Mouse (Mus musculus): Measurements from ENCODE around the gene Rcor1. TPM values are rescaled to one million over a fixed set of nuclear protein-coding genes. Genes with fewer than 3 reads are reported as not detected.

Gene Rcor1
- polyA plus RNA-seq, 1 experiment from 2014 or later, result 8.0 TPM

DNA sequence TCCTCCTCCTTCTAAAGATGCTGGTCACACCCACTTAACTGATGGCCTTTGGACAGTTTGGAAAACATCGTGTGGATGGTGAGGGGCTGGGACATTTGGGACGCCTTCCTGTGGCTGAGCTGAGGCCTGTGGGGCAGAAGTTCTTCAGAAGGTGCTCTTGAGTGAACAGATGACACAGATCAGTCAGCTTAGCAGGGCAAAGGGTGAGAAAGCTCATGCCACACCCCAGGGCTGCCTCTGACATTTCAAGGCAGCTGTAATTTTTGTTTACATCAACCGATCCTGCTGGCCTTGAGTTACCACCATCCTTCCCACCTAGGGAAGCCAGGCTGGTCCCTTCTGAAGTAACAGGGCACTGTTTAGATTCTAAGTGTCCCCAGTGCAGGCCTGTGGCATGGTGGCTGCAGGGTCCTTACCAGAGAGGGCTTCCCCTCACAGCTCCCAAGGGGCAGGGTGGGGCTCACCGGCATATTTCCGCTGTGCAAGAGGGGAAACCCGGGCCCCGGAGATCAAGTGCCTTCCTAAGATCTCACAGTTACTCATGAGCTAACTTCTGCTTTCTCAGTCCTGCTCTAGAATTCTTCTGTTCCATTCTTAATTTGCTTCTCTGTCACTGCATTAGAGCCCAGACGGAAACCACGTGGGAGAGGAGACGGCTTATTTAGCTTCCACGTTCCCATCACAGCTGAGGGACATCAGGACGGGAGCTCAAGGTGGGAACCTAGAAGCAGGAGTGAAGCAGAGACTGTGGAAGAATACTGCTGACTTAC lies 120.7 kb downstream of the Rcor1 start:
- no peak overlapping the region for H3K4me2 ChIP-seq
- 78% methylated on average over 12 of the region's 12 CpGs for WGBS

DNA sequence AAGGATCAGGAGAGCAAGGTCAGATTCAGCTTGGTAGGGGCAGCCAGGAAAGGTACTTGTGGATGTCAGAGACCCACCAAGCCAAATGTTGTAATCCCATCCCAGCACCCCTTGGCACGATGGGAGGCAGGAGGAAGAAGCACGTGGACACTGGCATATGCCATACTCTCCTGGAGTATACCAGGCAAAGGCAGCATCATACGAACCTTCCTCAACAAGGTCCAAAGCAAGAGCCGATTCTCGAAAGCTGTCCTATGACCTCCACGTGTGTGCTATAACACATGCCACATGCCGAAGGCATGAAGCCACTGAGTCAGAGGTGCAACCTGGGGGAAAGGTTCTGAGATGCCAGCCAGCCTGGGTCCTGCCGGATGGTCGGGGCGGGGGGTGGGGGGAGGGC lies 121.7 kb downstream of the Rcor1 start:
- no peak for ATAC-seq
- no peak overlapping the region for H3K4me2 ChIP-seq
- no peak overlapping the region for H3K4me3 ChIP-seq
- no peaks in the 10 kb centered on the region for H3K36me3 ChIP-seq (ENCODE audit: poor library complexity, severe bottlenecking)
- no peak overlapping the region for H3K9ac ChIP-seq
- no peaks in the 10 kb centered on the region for H3K27me3 ChIP-seq
- H3K9me3 ChIP-seq (replicated peaks), result no peaks in the 10 kb centered on the region
- H3K27ac ChIP-seq, result no peak overlapping the region
- peaks cover 44% of the 10 kb centered on the region for H3K4me1 ChIP-seq
- WGBS, result 92% methylated on average over 10 of the region's 10 CpGs

More for the DNA sequence above, 120.7 kb downstream of the Rcor1 start:
- Histone ChIP-seq H3K27ac (no peak overlapping the region), H3K4me3 (no peak overlapping the region), H3K9me3 (replicated peaks) (no peaks in the 10 kb centered on the region), H3K9ac (no peak overlapping the region), H3K36me3 (ENCODE audit: poor library complexity, severe bottlenecking) (no peaks in the 10 kb centered on the region), H3K27me3 (no peaks in the 10 kb centered on the region), H3K4me1 (peaks cover 34% of the 10 kb centered on the region)
- ATAC-seq, result no peak

DNA sequence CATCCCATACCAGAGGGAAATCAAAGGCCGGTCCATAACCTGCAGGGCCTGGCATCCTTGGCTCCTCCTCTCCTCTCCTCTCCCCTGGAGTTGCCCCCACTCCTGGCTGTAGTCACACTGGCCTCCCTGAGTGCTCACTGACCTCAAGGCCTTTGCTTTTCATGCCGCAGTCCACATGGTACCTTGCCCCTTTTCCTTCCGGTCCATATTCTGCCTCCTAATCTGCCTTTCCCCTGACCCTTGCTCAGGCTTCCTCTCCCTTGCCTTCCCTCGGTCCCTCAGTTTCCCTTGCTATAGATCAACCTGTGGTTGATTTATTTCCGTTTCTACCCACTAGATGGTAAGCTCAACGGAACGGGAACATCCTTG lies 122.8 kb downstream of the Rcor1 start:
- H3K9me3 ChIP-seq (replicated peaks), result no peaks in the 10 kb centered on the region
- no peaks in the 10 kb centered on the region for H3K27me3 ChIP-seq
- peak overlapping the region; percentile 92 for H3K27ac ChIP-seq
- H3K9ac ChIP-seq, result peak overlapping the region; percentile 54
- peak overlapping the region; percentile 53 for H3K4me2 ChIP-seq
- H3K36me3 ChIP-seq (ENCODE audit: poor library complexity, severe bottlenecking), result no peaks in the 10 kb centered on the region
- no peak for ATAC-seq
- peaks cover 44% of the 10 kb centered on the region for H3K4me1 ChIP-seq
- 36% methylated on average over 7 of the region's 7 CpGs for WGBS
- H3K4me3 ChIP-seq, result peak overlapping the region; percentile 23; the same call in 1 of the 2 replicates

DNA sequence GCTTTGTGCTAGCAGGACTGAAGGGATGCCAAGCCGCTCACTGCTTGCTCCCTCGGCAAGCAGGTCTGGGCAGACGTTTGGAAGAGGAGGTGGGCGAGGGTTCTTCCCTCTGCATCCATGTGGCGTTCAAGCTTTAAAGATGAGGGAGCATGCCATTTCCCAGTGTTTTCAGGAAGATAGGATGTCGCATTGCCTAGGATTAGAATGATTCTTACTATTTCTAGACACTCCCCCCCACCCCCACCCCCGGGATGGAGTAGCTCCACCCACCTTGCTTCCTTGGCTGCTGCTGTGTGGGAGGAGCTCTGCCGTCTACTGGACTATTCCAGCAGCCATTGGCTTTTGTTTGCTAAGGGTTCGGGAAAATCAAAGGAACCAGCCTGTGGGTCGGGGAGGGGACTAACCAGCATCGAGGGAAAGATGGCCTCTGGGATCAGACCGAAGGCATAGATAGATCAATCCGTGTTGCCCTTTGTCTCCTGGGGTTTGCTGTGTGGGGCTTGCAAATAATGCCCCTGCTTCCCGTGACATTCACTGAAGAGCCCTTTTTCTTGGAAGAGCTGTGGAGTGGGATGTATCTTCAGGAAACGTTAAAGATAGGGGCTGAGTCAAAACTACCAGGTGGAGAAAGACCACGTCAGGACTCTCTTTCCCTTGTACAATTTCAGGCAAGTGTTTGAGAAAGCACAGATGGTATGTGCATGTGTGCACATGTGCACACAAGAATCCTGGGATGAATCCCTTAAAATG lies 123.3 kb downstream of the Rcor1 start:
- peak overlapping the region; percentile 23 for H3K4me3 ChIP-seq
- H3K27me3 ChIP-seq, result no peaks in the 10 kb centered on the region
- no peaks in the 10 kb centered on the region for H3K36me3 ChIP-seq (ENCODE audit: poor library complexity, severe bottlenecking)
- H3K4me1 ChIP-seq, result peaks cover 46% of the 10 kb centered on the region
- no peaks in the 10 kb centered on the region for H3K9me3 ChIP-seq (replicated peaks)
- H3K9ac ChIP-seq, result peak overlapping the region; percentile 54
- 5% methylated on average over 16 of the region's 16 CpGs for WGBS
- ATAC-seq, result peak; percentile 57
- peak overlapping the region; percentile 92 for H3K27ac ChIP-seq
- peak overlapping the region; percentile 53 for H3K4me2 ChIP-seq

DNA sequence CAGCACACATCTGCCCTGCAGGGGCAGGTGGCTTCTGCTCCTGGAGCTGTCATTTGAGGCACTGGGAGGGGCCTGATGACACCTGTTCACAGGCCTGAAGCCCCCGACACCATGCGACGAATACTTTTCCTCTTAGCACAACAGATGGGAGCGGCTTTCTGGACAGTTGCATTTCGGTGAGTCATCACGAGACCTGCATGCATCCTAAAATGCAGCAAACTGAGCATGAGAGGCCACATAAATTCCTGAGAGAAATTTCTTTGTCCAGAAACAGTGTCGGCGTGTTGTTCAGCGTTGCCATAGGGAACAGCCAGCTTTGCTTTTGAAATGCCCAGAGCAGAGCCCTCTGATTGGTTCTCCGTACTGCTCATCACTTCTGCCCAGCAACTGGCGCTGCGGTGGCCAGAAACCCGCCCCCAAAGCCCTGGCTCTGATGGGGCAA lies 125.2 kb downstream of the Rcor1 start:
- H3K4me1 ChIP-seq, result peaks cover 59% of the 10 kb centered on the region
- H3K36me3 ChIP-seq (ENCODE audit: poor library complexity, severe bottlenecking), result no peaks in the 10 kb centered on the region
- H3K9ac ChIP-seq, result peak overlapping the region; percentile 57
- no peaks in the 10 kb centered on the region for H3K9me3 ChIP-seq (replicated peaks)
- peak overlapping the region; percentile 31 for H3K4me3 ChIP-seq
- WGBS, result under 1% methylated on average over 13 of the region's 13 CpGs
- peak; percentile 91 for ATAC-seq
- no peaks in the 10 kb centered on the region for H3K27me3 ChIP-seq
- H3K4me2 ChIP-seq, result peak overlapping the region; percentile 62
- peak overlapping the region; percentile 91 for H3K27ac ChIP-seq

DNA sequence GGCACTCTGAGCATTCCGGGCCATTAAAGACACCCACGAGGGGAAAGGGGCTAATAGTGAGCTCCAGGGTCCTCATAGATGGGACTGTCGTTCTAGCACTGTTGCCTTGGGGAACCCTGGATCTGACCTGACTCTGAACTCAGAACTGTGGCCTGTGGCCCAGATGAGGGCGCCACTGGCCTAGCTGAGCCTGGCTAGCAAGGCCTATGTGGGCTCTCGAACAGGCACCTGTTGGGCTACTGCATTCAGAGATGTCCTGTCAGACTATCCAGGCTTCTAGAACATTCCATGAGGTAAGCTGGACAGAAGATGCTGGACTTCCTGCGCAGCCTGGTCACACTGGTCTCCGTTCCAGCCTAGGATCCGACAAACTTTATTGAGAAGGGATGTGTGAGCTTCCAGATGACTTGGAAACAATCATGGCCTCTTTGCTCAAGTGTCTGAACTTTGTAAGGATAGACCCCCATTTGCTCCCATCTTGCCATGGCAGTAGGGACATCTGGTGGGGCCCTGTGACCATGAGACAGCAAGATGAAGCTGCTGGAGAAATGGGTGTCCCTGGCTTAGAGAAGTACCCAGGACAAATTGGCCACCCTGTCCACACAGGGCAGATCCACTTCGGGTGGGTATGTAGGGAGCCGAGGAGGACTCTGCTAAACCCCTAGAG lies 126.1 kb downstream of the Rcor1 start:
- H3K36me3 ChIP-seq (ENCODE audit: poor library complexity, severe bottlenecking), result no peaks in the 10 kb centered on the region
- H3K4me2 ChIP-seq, result peak overlapping the region; percentile 83
- WGBS, result 64% methylated on average over 10 of the region's 10 CpGs
- peak overlapping the region; percentile 91 for H3K27ac ChIP-seq
- H3K4me1 ChIP-seq, result peaks cover 66% of the 10 kb centered on the region
- no peaks in the 10 kb centered on the region for H3K27me3 ChIP-seq
- peak overlapping the region; percentile 86 for H3K4me3 ChIP-seq
- ATAC-seq, result peak; percentile 9
- H3K9me3 ChIP-seq (replicated peaks), result no peaks in the 10 kb centered on the region
- no peak overlapping the region for H3K9ac ChIP-seq

Other genes starting within 250 kb of the Rcor1 start
- 11.6 and 13.1 TPM in 2 replicates for gene Mok, start 198.4 kb upstream of the Rcor1 start, polyA plus RNA-seq (2015; fragmentation: Nextera tagmentation; extraction: Ambion mirVana)
- 3.0 and 3.6 TPM in 2 replicates for gene Zfp839, start 189.1 kb upstream of the Rcor1 start, polyA plus RNA-seq (2015; fragmentation: Nextera tagmentation; extraction: Ambion mirVana)
- 70.9 and 76.6 TPM in 2 replicates for gene Cinp, start 150.2 kb upstream of the Rcor1 start, polyA plus RNA-seq (2015; fragmentation: Nextera tagmentation; extraction: Ambion mirVana)
- gene Tecpr2, start 150.1 kb upstream of the Rcor1 start, polyA plus RNA-seq (2015; fragmentation: Nextera tagmentation; extraction: Ambion mirVana), result 5.4 and 6.9 TPM in 2 replicates
- gene Ankrd9, start 60.3 kb upstream of the Rcor1 start, polyA plus RNA-seq (2015; fragmentation: Nextera tagmentation; extraction: Ambion mirVana), result 9.1 and 9.4 TPM in 2 replicates
- gene Traf3, start 127.0 kb downstream of the Rcor1 start, polyA plus RNA-seq (2015; fragmentation: Nextera tagmentation; extraction: Ambion mirVana), result 12.8 and 17.2 TPM in 2 replicates
- gene 4930595D18Rik, start 145.1 kb downstream of the Rcor1 start, polyA plus RNA-seq (2015; fragmentation: Nextera tagmentation; extraction: Ambion mirVana), result 0.21 TPM in 1 of 2 replicates, not detected in the other
- gene Amn, start 231.7 kb downstream of the Rcor1 start, polyA plus RNA-seq (2015; fragmentation: Nextera tagmentation; extraction: Ambion mirVana), result 0.76 and 0.98 TPM in 2 replicates

All from forebrain, embryonic 13.5 days (tissue).